Mouse (Mus musculus): ENCODE measurements around the gene Pebp1.
A peak's percentile ranks its signal among the peaks of the same experiment; 100 is the strongest.

DNA sequence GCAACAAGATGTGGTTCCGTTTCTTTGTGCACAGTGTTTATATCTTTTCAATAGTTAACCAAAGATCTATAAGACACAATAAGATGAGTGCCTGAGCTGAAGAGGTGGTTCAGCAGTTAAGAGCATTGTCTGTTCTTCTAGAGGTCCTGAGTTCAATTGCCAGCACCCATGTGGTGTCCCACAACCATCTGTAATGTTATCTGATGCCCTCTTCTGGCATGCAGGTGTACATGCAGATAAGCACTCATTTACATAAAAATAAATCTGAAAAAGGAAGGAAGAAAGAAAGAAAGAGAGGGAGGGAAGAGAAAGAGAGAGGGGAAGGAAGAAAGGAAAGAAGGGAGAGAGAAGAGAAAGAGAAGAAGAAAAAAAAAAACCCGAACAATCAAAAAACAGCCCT is 19.4 kb upstream of the Pebp1 start:
- 0 out of 2 replicates have a peak, but pooled peaks have one; percentile 7 for TF ChIP-seq CTCF (IDR thresholded peaks at IDR 0.05; ENCODE audit: low read depth)
- no peak for TF ChIP-seq EP300 (IDR thresholded peaks at IDR 0.05; ENCODE audit: low read depth)

Data from liver, postnatal 0 days (tissue).